Mouse (Mus musculus): ENCODE measurements around the gene Lbhd2.

DNA sequence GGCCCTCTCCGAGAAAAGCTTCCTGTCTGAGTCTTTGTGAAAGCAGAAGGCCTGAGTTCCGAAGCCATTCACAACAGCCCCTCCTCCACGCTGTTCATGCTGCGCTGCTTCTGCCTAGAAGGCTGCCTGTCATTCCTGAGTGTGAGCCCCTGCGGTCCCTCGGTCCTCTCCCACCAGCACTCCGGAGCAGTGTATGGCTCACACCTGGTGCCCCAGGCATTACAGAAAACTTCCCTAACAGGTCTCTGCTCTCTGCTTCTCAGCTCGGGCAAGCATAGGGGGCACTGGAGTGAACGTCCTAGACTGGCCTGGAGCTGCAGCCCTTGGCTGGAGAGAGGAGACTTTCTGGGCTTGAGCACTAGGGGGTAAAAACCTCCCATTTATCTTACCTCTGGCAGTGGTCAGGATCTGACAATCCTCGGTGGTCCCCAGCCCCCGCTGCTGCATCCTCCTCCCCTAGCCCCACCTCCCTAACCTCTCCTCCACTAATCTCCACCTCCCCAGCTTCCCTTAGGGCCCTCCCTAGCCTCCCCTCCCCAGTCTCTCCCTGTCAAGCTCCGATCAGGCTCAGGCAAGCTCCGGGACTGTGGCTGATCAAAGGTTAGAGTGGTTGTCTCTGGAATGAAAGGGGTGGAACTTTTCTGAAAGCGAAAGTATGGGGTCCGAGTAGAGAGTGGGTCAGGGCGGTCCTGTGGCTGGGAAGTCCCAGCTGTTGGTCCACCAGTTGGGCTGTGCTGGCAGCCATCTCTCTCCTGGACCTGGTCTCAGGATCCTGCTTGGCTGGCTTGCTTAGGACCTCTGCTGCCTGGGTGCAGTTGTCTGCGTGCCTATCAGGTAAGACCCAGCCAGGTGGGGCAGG lies 10.5 kb downstream of the Lbhd2 start, which contains the start of gene Exoc3l4:
- no peak for TF ChIP-seq CTCF (IDR thresholded peaks at IDR 0.05)
- TF ChIP-seq POLR2A (IDR thresholded peaks at IDR 0.05; ENCODE audit: insufficient read depth, low read depth, low read length) = 0 out of 2 replicates have a peak, but pooled peaks have one; percentile 25
- no peak for TF ChIP-seq EP300 (IDR thresholded peaks at IDR 0.05; ENCODE audit: insufficient read depth, low read depth, low read length)

Data from heart, adult 2 months (tissue).